Mouse (Mus musculus) forebrain, postnatal 0 days (tissue): ENCODE measurements around the gene Nrg3. TPM values are rescaled to one million over a fixed set of nuclear protein-coding genes. Genes with fewer than 3 reads are reported as not detected.

ENCODE experiments used
- ATAC-seq: fragments of 200-750 bp; cut with Nextera tagmentation; 2 replicates; pipeline ENCODE4 v1.8.0; 2017; ENCODE audit warnings: mild to moderate bottlenecking, moderate library complexity
- DNase-seq: peaks from one replicate; pipeline ENCODE4 v3.0.0-alpha.2; 2015
- H3K27ac ChIP-seq: fragments of 300-500 bp; sonication (generic); 2 replicates; pipeline ENCODE4 v1.5.1; 2014; ENCODE audit warnings: low read depth, mild to moderate bottlenecking, antibody characterized with exemption, low read length, moderate library complexity, mixed read lengths
- H3K27me3 ChIP-seq: fragments of 300-500 bp; sonication (generic); 2 replicates; pipeline ENCODE4 v1.6.1; 2014; ENCODE audit warnings: mild to moderate bottlenecking, low read length, mixed read lengths; ENCODE audit not compliant: insufficient read depth
- H3K36me3 ChIP-seq: fragments of 300-500 bp; sonication (generic); 2 replicates; pipeline ENCODE4 v1.6.1; 2014; ENCODE audit warnings: mild to moderate bottlenecking, moderate library complexity; ENCODE audit not compliant: insufficient read depth
- H3K4me1 ChIP-seq: fragments of 300-500 bp; sonication (generic); 2 replicates; pipeline ENCODE4 v1.6.1; 2014; ENCODE audit warnings: antibody characterized with exemption; ENCODE audit not compliant: insufficient read depth
- H3K4me2 ChIP-seq: fragments of 300-500 bp; sonication (generic); 2 replicates; pipeline ENCODE4 v1.6.1; 2014; ENCODE audit warnings: low read depth, mild to moderate bottlenecking, moderate library complexity
- H3K4me3 ChIP-seq: fragments of 300-500 bp; sonication (generic); 2 replicates; pipeline ENCODE4 v1.5.1; 2014; ENCODE audit warnings: low read depth, low read length, mixed read lengths
- H3K9ac ChIP-seq: fragments of 300-500 bp; sonication (generic); 2 replicates; pipeline ENCODE4 v1.6.1; 2014; ENCODE audit warnings: mild to moderate bottlenecking
- H3K9me3 ChIP-seq: fragments of 300-500 bp; sonication (generic); 2 replicates; pipeline ENCODE4 v1.6.1; 2016; ENCODE audit warnings: low read length
- CTCF ChIP-seq: sonication (generic); IDR thresholded peaks from 2 replicates; pipeline ENCODE4 v1.5.1; 2016; ENCODE audit warnings: antibody characterized with exemption, control low read depth, low read depth
- WGBS: fragments of 180-500 bp; shearing (Covaris S2); extraction: QIAGEN DNeasy Blood & Tissue Kit; methylation state at CpG from one replicate; pipeline ENCODE4 v1.1.7; 2014; 5-methylcytosine and 5-hydroxymethylcytosine counted together
- polyA plus RNA-seq: library from polyadenylated mRNA; unstranded; fragments of >200 nt; fragmentation: Nextera tagmentation; extraction: Ambion mirVana; gene quantifications from 2 replicates; pipeline ENCODE4 v1.2.1, GENCODE M21; 2015
- total RNA-seq: library from RNA; depleted of rRNA; stranded (reverse); fragments of >200 nt; gene quantifications from 2 replicates; pipeline ENCODE4 v1.2.3, GENCODE M21; 2014

Gene Nrg3
- total and polyA plus RNA-seq, 2 experiments from 2014 or later: 8.1 to 33.1 TPM

- DNase-seq (peak; percentile 14), ATAC-seq (peak; percentile 72)
- H3K27me3 ChIP-seq: no peaks in the 10 kb centered on the region
- H3K4me1 ChIP-seq: no peaks in the 10 kb centered on the region
- H3K4me2 ChIP-seq: no peak overlapping the region
- no peak for TF ChIP-seq CTCF
- no peaks in the 10 kb centered on the region for H3K36me3 ChIP-seq
- no peak overlapping the region for H3K9ac ChIP-seq
- WGBS: 55% methylated on average over 4 of the region's 4 CpGs
- no peak overlapping the region for H3K27ac ChIP-seq
- no peaks in the 10 kb centered on the region for H3K9me3 ChIP-seq
- no peak overlapping the region for H3K4me3 ChIP-seq
These were observed 120.7 kb downstream of the Nrg3 start for GRCm38 (mm10) chr14:39351979-39352737.

GRCm38 (mm10) chr14:39317424-39318110, 155.3 kb downstream of the Nrg3 start:
- ATAC-seq (peak; percentile 97), DNase-seq (peak; percentile 89)
- Histone ChIP-seq H3K27me3 (no peaks in the 10 kb centered on the region), H3K36me3 (no peaks in the 10 kb centered on the region), H3K4me2 (no peak overlapping the region), H3K9me3 (no peaks in the 10 kb centered on the region), H3K9ac (no peak overlapping the region), H3K4me3 (no peak overlapping the region), H3K27ac (no peak overlapping the region), H3K4me1 (peaks cover under 1% of the 10 kb centered on the region; the same call in 1 of the 2 replicates)
- 20% methylated on average over 4 of the region's 4 CpGs for WGBS
- no peak for TF ChIP-seq CTCF

GRCm38 (mm10) chr14:39314111-39314510, 158.8 kb downstream of the Nrg3 start:
- Histone ChIP-seq H3K9ac (no peak overlapping the region), H3K4me2 (no peak overlapping the region), H3K27me3 (no peaks in the 10 kb centered on the region), H3K36me3 (no peaks in the 10 kb centered on the region), H3K9me3 (no peaks in the 10 kb centered on the region), H3K27ac (no peak overlapping the region), H3K4me1 (no peaks in the 10 kb centered on the region), H3K4me3 (no peak overlapping the region)
- no peak for ATAC-seq
- no peak for DNase-seq
- TF ChIP-seq CTCF: no peak

GRCm38 (mm10) chr14:39265121-39265520, 207.8 kb downstream of the Nrg3 start:
- H3K9ac ChIP-seq: no peak overlapping the region
- no peak for ATAC-seq
- H3K4me2 ChIP-seq: no peak overlapping the region
- no peaks in the 10 kb centered on the region for H3K9me3 ChIP-seq
- 93% methylated on average over 1 of the region's 1 CpGs for WGBS
- no peak overlapping the region for H3K27ac ChIP-seq
- H3K36me3 ChIP-seq: no peaks in the 10 kb centered on the region
- TF ChIP-seq CTCF: no peak
- DNase-seq: no peak
- no peaks in the 10 kb centered on the region for H3K27me3 ChIP-seq
- no peaks in the 10 kb centered on the region for H3K4me1 ChIP-seq
- no peak overlapping the region for H3K4me3 ChIP-seq

GRCm38 (mm10) chr14:39264422-39264821, 208.5 kb downstream of the Nrg3 start:
- Histone ChIP-seq H3K27ac (no peak overlapping the region), H3K9ac (no peak overlapping the region), H3K27me3 (no peaks in the 10 kb centered on the region), H3K9me3 (no peaks in the 10 kb centered on the region), H3K4me2 (no peak overlapping the region), H3K4me1 (no peaks in the 10 kb centered on the region), H3K4me3 (no peak overlapping the region), H3K36me3 (no peaks in the 10 kb centered on the region)
- no peak for ATAC-seq
- peak; percentile 7 for DNase-seq
- WGBS: 84% methylated on average over 4 of the region's 4 CpGs
- no peak for TF ChIP-seq CTCF

- H3K27ac ChIP-seq: no peak overlapping the region
- ATAC-seq: no peak
- no peak for TF ChIP-seq CTCF
- 81% methylated on average over 1 of the region's 1 CpGs for WGBS
- H3K36me3 ChIP-seq: no peaks in the 10 kb centered on the region
- no peak for DNase-seq
- H3K4me2 ChIP-seq: no peak overlapping the region
- H3K27me3 ChIP-seq: no peaks in the 10 kb centered on the region
- H3K4me3 ChIP-seq: no peak overlapping the region
- no peaks in the 10 kb centered on the region for H3K9me3 ChIP-seq
- no peak overlapping the region for H3K9ac ChIP-seq
- H3K4me1 ChIP-seq: no peaks in the 10 kb centered on the region
These were observed 211.9 kb downstream of the Nrg3 start for GRCm38 (mm10) chr14:39261016-39261415.

- DNase-seq (no peak), ATAC-seq (no peak)
- Histone ChIP-seq H3K9ac (no peak overlapping the region), H3K27me3 (no peaks in the 10 kb centered on the region), H3K27ac (no peak overlapping the region), H3K36me3 (no peaks in the 10 kb centered on the region), H3K9me3 (no peaks in the 10 kb centered on the region), H3K4me1 (no peaks in the 10 kb centered on the region), H3K4me2 (no peak overlapping the region), H3K4me3 (no peak overlapping the region)
- TF ChIP-seq CTCF: no peak
- WGBS: 52% methylated on average over 1 of the region's 1 CpGs
These were observed 217.5 kb downstream of the Nrg3 start for GRCm38 (mm10) chr14:39255391-39255790.
